Mouse (Mus musculus): ENCODE data around the gene Egf. TPM values are rescaled to one million over a fixed set of nuclear protein-coding genes. Genes with fewer than 3 reads are reported as not detected.
A peak's percentile ranks its signal among the peaks of the same experiment; 100 is the strongest.

Gene Egf
- polyA plus RNA-seq, 1 experiment from 2014 or later: 2.6 TPM

GRCm38 (mm10) chr3:129645409-129645808, 109.7 kb downstream of the Egf start:
- Histone ChIP-seq H3K4me1 (replicated peaks; ENCODE audit: insufficient read depth, low read length) (peaks cover 8% of the 10 kb centered on the region), H3K27ac (no peak overlapping the region), H3K36me3 (ENCODE audit: insufficient read depth, low read length) (no peaks in the 10 kb centered on the region), H3K9me3 (replicated peaks; ENCODE audit: low read length) (no peaks in the 10 kb centered on the region), H3K27me3 (ENCODE audit: insufficient read depth, low read length) (no peaks in the 10 kb centered on the region), H3K4me3 (replicated peaks; ENCODE audit: low read depth, low read length) (no peak overlapping the region), H3K9ac (ENCODE audit: low read depth, low read length) (no peak overlapping the region), H3K4me2 (ENCODE audit: low read length) (no peak overlapping the region)
- DNase-seq (ENCODE audit: low spot score): peak; percentile 82
- WGBS: 6% methylated on average over 3 of the region's 3 CpGs
- no peak for TF ChIP-seq CTCF (IDR thresholded peaks at IDR 0.05; ENCODE audit: low read depth)
- peak; percentile 77 for ATAC-seq (replicated peaks; ENCODE audit: low FRiP score, low read depth)

GRCm38 (mm10) chr3:129641621-129642020, 113.5 kb downstream of the Egf start:
- no peaks in the 10 kb centered on the region for H3K9me3 ChIP-seq (replicated peaks; ENCODE audit: low read length)
- H3K4me3 ChIP-seq (replicated peaks; ENCODE audit: low read depth, low read length): no peak overlapping the region
- 85% methylated on average over 7 of the region's 7 CpGs for WGBS
- no peak for TF ChIP-seq CTCF (IDR thresholded peaks at IDR 0.05; ENCODE audit: low read depth)
- no peak overlapping the region for H3K4me2 ChIP-seq (ENCODE audit: low read length)
- peaks cover 8% of the 10 kb centered on the region for H3K4me1 ChIP-seq (replicated peaks; ENCODE audit: insufficient read depth, low read length)
- no peak overlapping the region for H3K27ac ChIP-seq
- DNase-seq (ENCODE audit: low spot score): no peak
- no peak overlapping the region for H3K9ac ChIP-seq (ENCODE audit: low read depth, low read length)
- no peak for ATAC-seq (replicated peaks; ENCODE audit: low FRiP score, low read depth)
- 0 out of 2 replicates have a peak, but pooled peaks cover 4% of the 10 kb centered on the region for H3K36me3 ChIP-seq (ENCODE audit: insufficient read depth, low read length)
- no peaks in the 10 kb centered on the region for H3K27me3 ChIP-seq (ENCODE audit: insufficient read depth, low read length)

GRCm38 (mm10) chr3:129640211-129641000, 114.7 kb downstream of the Egf start:
- Histone ChIP-seq H3K9me3 (replicated peaks; ENCODE audit: low read length) (no peaks in the 10 kb centered on the region), H3K27ac (no peak overlapping the region), H3K4me1 (replicated peaks; ENCODE audit: insufficient read depth, low read length) (peaks cover 3% of the 10 kb centered on the region; the same call in 1 of the 2 replicates), H3K9ac (ENCODE audit: low read depth, low read length) (no peak overlapping the region), H3K4me3 (replicated peaks; ENCODE audit: low read depth, low read length) (no peak overlapping the region), H3K27me3 (ENCODE audit: insufficient read depth, low read length) (no peaks in the 10 kb centered on the region), H3K36me3 (ENCODE audit: insufficient read depth, low read length) (0 out of 2 replicates have a peak, but pooled peaks cover 4% of the 10 kb centered on the region), H3K4me2 (ENCODE audit: low read length) (no peak overlapping the region)
- no peak for ATAC-seq (replicated peaks; ENCODE audit: low FRiP score, low read depth)
- TF ChIP-seq CTCF (IDR thresholded peaks at IDR 0.05; ENCODE audit: low read depth): no peak
- WGBS: 58% methylated on average over 10 of the region's 10 CpGs
- peak; percentile 39 for DNase-seq (ENCODE audit: low spot score)

GRCm38 (mm10) chr3:129639701-129640100, 115.4 kb downstream of the Egf start:
- Histone ChIP-seq H3K9me3 (replicated peaks; ENCODE audit: low read length) (no peaks in the 10 kb centered on the region), H3K27me3 (ENCODE audit: insufficient read depth, low read length) (no peaks in the 10 kb centered on the region), H3K4me2 (ENCODE audit: low read length) (no peak overlapping the region), H3K4me1 (replicated peaks; ENCODE audit: insufficient read depth, low read length) (no peaks in the 10 kb centered on the region), H3K9ac (ENCODE audit: low read depth, low read length) (no peak overlapping the region), H3K4me3 (replicated peaks; ENCODE audit: low read depth, low read length) (no peak overlapping the region), H3K27ac (no peak overlapping the region), H3K36me3 (ENCODE audit: insufficient read depth, low read length) (0 out of 2 replicates have a peak, but pooled peaks cover 4% of the 10 kb centered on the region)
- WGBS: 46% methylated on average over 5 of the region's 5 CpGs
- DNase-seq (ENCODE audit: low spot score): no peak
- no peak for TF ChIP-seq CTCF (IDR thresholded peaks at IDR 0.05; ENCODE audit: low read depth)
- no peak for ATAC-seq (replicated peaks; ENCODE audit: low FRiP score, low read depth)

GRCm38 (mm10) chr3:129637446-129637845, 117.7 kb downstream of the Egf start:
- DNase-seq (ENCODE audit: low spot score) (no peak), ATAC-seq (replicated peaks; ENCODE audit: low FRiP score, low read depth) (no peak)
- no peak overlapping the region for H3K27ac ChIP-seq
- H3K36me3 ChIP-seq (ENCODE audit: insufficient read depth, low read length): 0 out of 2 replicates have a peak, but pooled peaks cover 7% of the 10 kb centered on the region
- 80% methylated on average over 6 of the region's 6 CpGs for WGBS
- H3K4me2 ChIP-seq (ENCODE audit: low read length): no peak overlapping the region
- H3K4me3 ChIP-seq (replicated peaks; ENCODE audit: low read depth, low read length): no peak overlapping the region
- TF ChIP-seq CTCF (IDR thresholded peaks at IDR 0.05; ENCODE audit: low read depth): no peak
- H3K9me3 ChIP-seq (replicated peaks; ENCODE audit: low read length): no peaks in the 10 kb centered on the region
- no peak overlapping the region for H3K9ac ChIP-seq (ENCODE audit: low read depth, low read length)
- no peaks in the 10 kb centered on the region for H3K4me1 ChIP-seq (replicated peaks; ENCODE audit: insufficient read depth, low read length)
- no peaks in the 10 kb centered on the region for H3K27me3 ChIP-seq (ENCODE audit: insufficient read depth, low read length)

GRCm38 (mm10) chr3:129634260-129634901, 120.7 kb downstream of the Egf start:
- DNase-seq (ENCODE audit: low spot score) (peak; percentile 69), ATAC-seq (replicated peaks; ENCODE audit: low FRiP score, low read depth) (peak; percentile 54; the same call in 1 of the 2 replicates)
- no peak overlapping the region for H3K4me2 ChIP-seq (ENCODE audit: low read length)
- no peak overlapping the region for H3K27ac ChIP-seq
- H3K4me1 ChIP-seq (replicated peaks; ENCODE audit: insufficient read depth, low read length): no peaks in the 10 kb centered on the region
- H3K9ac ChIP-seq (ENCODE audit: low read depth, low read length): no peak overlapping the region
- 76% methylated on average over 11 of the region's 11 CpGs for WGBS
- peak; percentile 69 for TF ChIP-seq CTCF (IDR thresholded peaks at IDR 0.05; ENCODE audit: low read depth)
- H3K4me3 ChIP-seq (replicated peaks; ENCODE audit: low read depth, low read length): no peak overlapping the region
- no peaks in the 10 kb centered on the region for H3K9me3 ChIP-seq (replicated peaks; ENCODE audit: low read length)
- H3K27me3 ChIP-seq (ENCODE audit: insufficient read depth, low read length): no peaks in the 10 kb centered on the region
- 0 out of 2 replicates have a peak, but pooled peaks cover 13% of the 10 kb centered on the region for H3K36me3 ChIP-seq (ENCODE audit: insufficient read depth, low read length)
